Mouse (Mus musculus) embryo, embryonic 10 days (tissue): ENCODE data around the gene Mrpl42.

Source experiments
- DNase-seq: peaks from one replicate; pipeline ENCODE4 v3.0.0-alpha.2; 2015; ENCODE audit warnings: low spot score

The Mrpl42 gene

GRCm38 (mm10) chr10:95515293-95515931 lies 13.7 kb upstream of the Mrpl42 start:
- DNase-seq, result peak; percentile 37

- peak; percentile 98 for DNase-seq
Measured at GRCm38 (mm10) chr10:95514656-95515292, 13.0 kb upstream of the Mrpl42 start, which contains the start of gene Ube2n. TSS of gene Ube2n (plus strand) at chr10:95515145.

- peak; percentile 34 for DNase-seq
Measured at GRCm38 (mm10) chr10:95513768-95514556, 12.2 kb upstream of the Mrpl42 start.

GRCm38 (mm10) chr10:95512635-95513034 lies 10.9 kb upstream of the Mrpl42 start:
- no peak for DNase-seq

- no peak for DNase-seq
Measured at GRCm38 (mm10) chr10:95509263-95509662, 7.5 kb upstream of the Mrpl42 start.

- DNase-seq, result no peak
Measured at GRCm38 (mm10) chr10:95508793-95509192, 7.1 kb upstream of the Mrpl42 start.

GRCm38 (mm10) chr10:95508126-95508525 lies 6.4 kb upstream of the Mrpl42 start:
- DNase-seq, result no peak

- DNase-seq, result no peak
Measured at GRCm38 (mm10) chr10:95504341-95504740, 2.6 kb upstream of the Mrpl42 start.

- DNase-seq, result no peak
Measured at GRCm38 (mm10) chr10:95503443-95504235, 1.9 kb upstream of the Mrpl42 start.

GRCm38 (mm10) chr10:95501033-95501432 lies 707 bp downstream of the Mrpl42 start:
- DNase-seq, result peak; percentile 27

GRCm38 (mm10) chr10:95494268-95494667 lies 7.5 kb downstream of the Mrpl42 start:
- DNase-seq, result no peak

GRCm38 (mm10) chr10:95489653-95490052 lies 12.1 kb downstream of the Mrpl42 start:
- DNase-seq, result peak; percentile 36

GRCm38 (mm10) chr10:95477516-95477915 lies 24.2 kb downstream of the Mrpl42 start:
- no peak for DNase-seq

- peak; percentile 93 for DNase-seq
Measured at GRCm38 (mm10) chr10:95475923-95476322, 25.8 kb downstream of the Mrpl42 start.

GRCm38 (mm10) chr10:95471889-95472547 lies 29.7 kb downstream of the Mrpl42 start:
- no peak for DNase-seq

GRCm38 (mm10) chr10:95471186-95471585 lies 30.6 kb downstream of the Mrpl42 start:
- DNase-seq, result no peak

- DNase-seq, result no peak
Measured at GRCm38 (mm10) chr10:95468894-95469293, 32.8 kb downstream of the Mrpl42 start.

GRCm38 (mm10) chr10:95465485-95465896 lies 36.2 kb downstream of the Mrpl42 start:
- no peak for DNase-seq

GRCm38 (mm10) chr10:95464527-95464926 lies 37.2 kb downstream of the Mrpl42 start:
- DNase-seq, result no peak

GRCm38 (mm10) chr10:95462231-95462630 lies 39.5 kb downstream of the Mrpl42 start:
- no peak for DNase-seq

GRCm38 (mm10) chr10:95461053-95461553 lies 40.6 kb downstream of the Mrpl42 start:
- DNase-seq, result no peak
